Mouse (Mus musculus): Measurements from ENCODE around the gene Pik3ip1.

Pik3ip1 gene

GRCm38 (mm10) chr11:3373591-3374292, 43.5 kb downstream of the Pik3ip1 start:
- DNase-seq (ENCODE audit: low spot score in 2 of 2): peak in 1 of 2 experiments; percentile 16

DNA sequence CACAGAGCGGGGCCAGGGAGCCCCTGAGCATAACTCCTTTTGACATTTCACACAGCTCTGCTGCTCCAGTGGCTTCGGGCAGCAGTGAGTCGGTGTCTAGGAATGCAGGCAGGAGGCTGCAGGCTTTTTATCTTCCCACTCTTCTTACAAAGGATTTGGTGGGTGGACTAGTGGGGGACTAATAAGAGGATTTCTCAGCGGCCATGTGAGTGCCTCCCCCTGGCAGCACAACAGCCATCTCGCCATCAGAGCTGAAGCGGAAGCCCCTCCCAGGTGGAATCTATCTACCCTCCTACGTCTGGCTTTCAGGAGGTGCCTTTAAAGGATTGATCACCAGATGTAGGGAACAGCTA, 44.1 kb downstream of the Pik3ip1 start:
- peak in 1 of 2 experiments; percentile 34 for DNase-seq (ENCODE audit: low spot score in 2 of 2)

GRCm38 (mm10) chr11:3374741-3375140, 44.5 kb downstream of the Pik3ip1 start:
- DNase-seq (ENCODE audit: low spot score in 2 of 2): no peak

- DNase-seq (ENCODE audit: low spot score in 2 of 2): no peak
Measured at GRCm38 (mm10) chr11:3379427-3379826, 49.2 kb downstream of the Pik3ip1 start.

DNA sequence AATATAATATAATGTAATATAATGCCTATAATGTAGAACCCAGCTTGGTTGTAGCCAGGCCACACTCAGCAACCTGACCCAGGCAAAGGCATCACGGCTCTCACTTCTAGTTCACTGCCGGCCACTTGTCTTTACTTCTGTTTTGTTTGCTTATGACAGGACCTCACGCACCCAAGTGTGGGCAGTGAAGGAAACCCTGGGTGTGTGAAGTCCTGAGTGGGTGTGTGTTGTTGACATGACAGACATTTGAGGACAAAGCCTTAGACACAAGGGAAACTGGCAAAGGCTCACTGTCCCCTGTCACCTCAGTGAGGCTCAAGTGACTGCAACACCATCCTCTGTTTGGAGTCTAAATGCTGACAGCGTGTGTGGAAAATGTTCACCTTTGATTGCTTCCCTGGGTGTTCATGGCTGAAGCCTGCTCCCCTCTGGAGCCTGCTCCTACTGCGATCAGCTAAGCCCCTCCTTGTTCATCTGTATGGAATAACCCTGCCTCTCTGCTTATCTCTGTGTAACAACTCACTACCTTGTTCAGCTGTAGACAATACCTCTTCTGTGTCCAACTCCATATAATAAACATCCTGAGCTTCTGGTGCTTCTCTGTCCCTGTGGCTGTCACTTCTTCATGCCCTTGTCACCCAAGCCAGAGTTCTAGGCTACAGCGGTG, 51.1 kb downstream of the Pik3ip1 start:
- no peak for DNase-seq (ENCODE audit: low spot score in 2 of 2)

GRCm38 (mm10) chr11:3382602-3383594, 52.7 kb downstream of the Pik3ip1 start:
- DNase-seq (ENCODE audit: low spot score in 2 of 2): no peak

DNA sequence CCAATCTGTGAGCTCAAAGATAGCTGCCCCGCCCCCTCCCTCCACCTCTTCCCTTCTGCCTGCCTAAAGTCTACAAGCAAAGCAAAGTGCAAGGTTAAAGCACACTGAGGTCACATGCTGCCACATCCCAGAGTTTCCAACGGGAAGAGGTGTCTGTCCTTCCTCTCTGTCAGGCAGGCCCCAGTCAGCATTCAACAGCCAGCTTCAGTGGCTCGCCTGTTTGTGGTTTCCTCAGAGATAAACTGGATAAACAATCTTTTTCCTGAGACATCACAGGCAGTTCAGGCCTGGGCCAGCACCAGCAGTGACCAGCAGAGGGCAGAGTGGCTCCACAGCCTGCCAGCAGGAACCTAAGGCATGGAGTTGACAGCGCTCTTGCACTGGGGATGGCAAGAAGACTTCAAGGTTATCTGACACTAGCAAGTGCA, 56.8 kb downstream of the Pik3ip1 start:
- DNase-seq (ENCODE audit: low spot score in 2 of 2): peak; percentile 84 to 90

DNA sequence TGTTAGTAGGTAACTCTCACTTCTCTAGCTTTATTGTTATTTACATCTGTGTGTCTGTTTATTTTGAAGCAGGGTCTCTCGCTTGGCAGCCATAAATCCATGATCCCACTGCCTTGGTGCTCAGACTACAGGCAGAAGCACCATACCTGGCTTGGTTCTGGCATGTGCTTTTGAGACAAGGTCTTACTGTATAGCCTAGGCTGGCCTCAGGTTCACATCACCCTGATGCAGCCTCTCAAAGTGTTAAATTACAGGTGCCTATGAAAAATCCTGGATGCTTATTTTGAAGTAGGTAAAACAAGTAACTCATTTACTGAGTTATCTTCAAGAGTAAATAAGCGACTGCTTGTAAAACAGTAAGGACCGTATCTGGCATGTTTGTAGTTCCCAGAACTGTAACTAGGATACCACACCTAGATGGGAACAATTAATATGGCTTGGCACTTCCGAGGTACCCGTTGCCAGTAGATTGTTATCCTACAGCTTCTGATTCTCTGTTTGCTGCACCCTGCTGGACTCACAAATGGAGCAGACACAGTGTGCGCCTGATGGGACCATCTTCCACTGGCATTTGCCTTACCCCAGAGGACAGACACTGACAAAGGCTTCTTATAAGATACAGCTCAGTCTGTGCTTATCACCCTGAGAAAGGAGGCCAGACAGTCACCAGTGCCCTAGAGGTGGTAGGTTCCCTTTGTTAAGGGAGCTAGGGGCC, 57.4 kb downstream of the Pik3ip1 start:
- no peak for DNase-seq (ENCODE audit: low spot score in 2 of 2)

DNA sequence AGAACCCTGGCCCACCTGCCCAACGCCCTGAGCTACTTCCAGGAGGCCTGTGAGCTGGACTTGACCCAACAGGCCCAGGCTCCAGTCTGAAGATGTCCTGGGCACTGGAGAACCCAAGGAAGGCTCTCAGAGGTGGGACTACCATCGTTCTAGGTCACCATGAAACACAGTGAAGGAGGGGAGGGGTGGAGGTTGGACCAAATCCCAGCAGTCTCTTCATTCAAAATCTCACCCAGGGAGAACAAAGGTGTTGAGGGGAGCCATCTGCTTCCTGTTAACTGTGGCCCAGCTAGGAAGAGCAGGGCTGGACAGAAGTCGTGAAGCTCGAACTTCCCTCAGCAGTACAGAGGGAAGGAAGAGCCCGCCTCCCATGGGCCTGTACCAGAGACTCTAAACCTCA, 59.8 kb downstream of the Pik3ip1 start:
- DNase-seq (ENCODE audit: low spot score in 2 of 2): no peak

DNA sequence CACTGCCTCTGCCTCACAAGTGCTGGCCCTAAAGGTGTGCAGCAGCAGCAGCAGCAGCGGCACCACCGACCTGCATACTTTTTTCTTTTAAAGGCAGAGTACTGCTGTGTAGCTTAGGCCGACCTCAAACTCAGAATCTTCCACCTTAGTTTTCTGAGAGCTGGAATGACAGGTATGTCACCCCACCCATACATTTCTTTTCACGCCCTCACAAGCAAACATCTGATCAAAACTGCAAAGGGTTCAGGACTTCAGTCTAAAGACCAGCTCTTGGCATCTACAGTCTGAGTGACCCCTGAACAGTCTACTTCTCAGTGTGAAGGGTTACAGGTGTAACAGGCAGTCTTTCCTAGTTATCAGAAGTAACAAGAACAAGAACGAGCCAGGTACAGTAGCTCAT, 60.6 kb downstream of the Pik3ip1 start:
- DNase-seq (ENCODE audit: low spot score in 2 of 2): no peak

DNA sequence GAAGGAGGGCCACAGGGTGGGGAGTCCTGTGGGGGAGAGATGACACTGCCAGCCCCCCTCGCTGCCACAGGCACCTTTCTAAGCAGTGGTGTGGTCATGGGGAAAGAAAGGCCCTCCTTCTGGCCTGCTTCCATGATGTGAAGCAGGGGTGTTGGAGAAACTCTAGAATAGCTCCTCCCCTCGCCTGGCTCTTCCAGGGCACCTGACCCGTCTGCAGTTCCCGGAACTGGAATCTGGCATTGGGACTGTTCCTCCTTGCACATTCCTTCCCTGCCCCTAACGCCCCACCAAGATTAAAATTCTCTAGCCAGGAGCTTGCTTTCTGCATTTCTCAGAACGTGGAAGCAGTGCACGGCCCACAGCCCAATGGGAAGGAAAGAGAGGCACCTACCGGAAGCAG, 62.3 kb downstream of the Pik3ip1 start:
- DNase-seq (ENCODE audit: low spot score in 2 of 2): no peak
